Mouse (Mus musculus) heart, embryonic 15.5 days (tissue): Measurements from ENCODE around the gene Sh2b1. TPM values are rescaled to one million over a fixed set of nuclear protein-coding genes. Genes with fewer than 3 reads are reported as not detected.

Experiments used
- ATAC-seq: fragments of 200-750 bp; cut with Nextera tagmentation; replicated peaks from 2 replicates; pipeline ENCODE4 v1.8.0; 2017; ENCODE audit warnings: low read depth, moderate TSS enrichment; ENCODE audit not compliant: insufficient number of reproducible peaks, insufficient read depth, low FRiP score
- H3K27ac ChIP-seq: fragments of 300-500 bp; sonication (generic); 2 replicates; pipeline ENCODE4 v1.5.1; 2015; ENCODE audit warnings: mild to moderate bottlenecking, inconsistent platforms
- H3K27me3 ChIP-seq: fragments of 300-500 bp; sonication (generic); 2 replicates; pipeline ENCODE4 v1.6.1; 2015; ENCODE audit warnings: inconsistent platforms
- H3K36me3 ChIP-seq: fragments of 300-500 bp; sonication (generic); 2 replicates; pipeline ENCODE4 v1.6.1; 2015; ENCODE audit warnings: mild to moderate bottlenecking, inconsistent platforms
- H3K4me1 ChIP-seq: fragments of 300-500 bp; sonication (generic); replicated peaks from 2 replicates; pipeline ENCODE4 v1.6.1; 2015; ENCODE audit warnings: inconsistent platforms
- H3K4me2 ChIP-seq: fragments of 300-500 bp; sonication (generic); 2 replicates; pipeline ENCODE4 v1.6.1; 2015; ENCODE audit warnings: inconsistent platforms, mild to moderate bottlenecking, moderate library complexity
- H3K4me3 ChIP-seq: fragments of 300-500 bp; sonication (generic); 2 replicates; pipeline ENCODE4 v1.5.1; 2015; ENCODE audit warnings: mild to moderate bottlenecking, inconsistent platforms
- H3K9ac ChIP-seq: fragments of 300-500 bp; sonication (generic); 2 replicates; pipeline ENCODE4 v1.6.1; 2015; ENCODE audit warnings: mild to moderate bottlenecking, inconsistent platforms
- H3K9me3 ChIP-seq: fragments of 300-500 bp; sonication (generic); replicated peaks from 2 replicates; pipeline ENCODE4 v1.6.1; 2016; ENCODE audit warnings: inconsistent platforms
- whole genome bisulfite sequencing: fragments of 180-500 bp; shearing (Covaris S2); methylation state at CpG from one replicate; pipeline ENCODE4 v1.1.7; 2015; ENCODE audit warnings: mixed read lengths; 5-methylcytosine and 5-hydroxymethylcytosine counted together
- polyA plus RNA-seq: library from polyadenylated mRNA; unstranded; fragments of >200 nt; fragmentation: Nextera tagmentation; extraction: Ambion mirVana; gene quantifications from 2 replicates; pipeline ENCODE4 v1.2.1, GENCODE M21; 2015

The Sh2b1 gene
- polyA plus RNA-seq, 1 experiment from 2014 or later = 37.1 TPM

DNA sequence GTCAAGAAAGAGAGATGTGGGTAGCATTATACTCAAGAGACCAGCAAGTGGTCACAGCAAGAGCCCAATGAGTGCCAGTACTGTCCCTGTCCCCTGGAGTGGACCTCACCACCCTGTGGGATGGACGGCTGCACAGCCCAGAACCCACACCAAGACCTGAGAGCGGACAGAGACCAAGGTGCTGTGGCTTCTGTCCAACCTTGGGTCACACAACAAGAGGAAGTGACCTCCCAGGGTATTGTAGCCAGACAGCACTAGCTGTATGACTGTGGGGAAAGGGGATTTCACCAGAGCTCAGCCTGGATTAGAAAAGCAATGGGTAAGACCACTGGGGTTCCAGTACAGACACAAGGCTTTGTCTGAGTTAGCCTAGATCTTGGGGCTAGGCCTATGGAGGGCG lies 23.0 kb downstream of the Sh2b1 start:
- Histone ChIP-seq H3K4me2 (no peak overlapping the region), H3K27me3 (no peaks in the 10 kb centered on the region; the same call in 1 of the 2 replicates), H3K9ac (no peak overlapping the region), H3K9me3 (no peaks in the 10 kb centered on the region), H3K27ac (no peak overlapping the region), H3K4me3 (no peak overlapping the region), H3K4me1 (no peaks in the 10 kb centered on the region), H3K36me3 (0 out of 2 replicates have a peak, but pooled peaks cover 6% of the 10 kb centered on the region)
- 88% methylated on average over 3 of the region's 3 CpGs for WGBS
- no peak for ATAC-seq

- Histone ChIP-seq H3K4me1 (no peaks in the 10 kb centered on the region), H3K36me3 (peaks cover 16% of the 10 kb centered on the region; the same call in 1 of the 2 replicates), H3K27ac (no peak overlapping the region), H3K4me2 (no peak overlapping the region), H3K9me3 (no peaks in the 10 kb centered on the region), H3K9ac (no peak overlapping the region), H3K4me3 (no peak overlapping the region), H3K27me3 (no peaks in the 10 kb centered on the region; the same call in 1 of the 2 replicates)
- ATAC-seq = no peak
- 87% methylated on average over 6 of the region's 6 CpGs for WGBS
Observed at GRCm38 (mm10) chr7:126450641-126451040, 24.6 kb downstream of the Sh2b1 start.

GRCm38 (mm10) chr7:126449991-126450390 lies 25.2 kb downstream of the Sh2b1 start:
- 81% methylated on average over 18 of the region's 18 CpGs for WGBS
- Histone ChIP-seq H3K4me3 (no peak overlapping the region), H3K4me1 (no peaks in the 10 kb centered on the region), H3K9me3 (no peaks in the 10 kb centered on the region), H3K27me3 (no peaks in the 10 kb centered on the region; the same call in 1 of the 2 replicates), H3K4me2 (no peak overlapping the region), H3K9ac (no peak overlapping the region), H3K27ac (no peak overlapping the region), H3K36me3 (peaks cover 22% of the 10 kb centered on the region; the same call in 1 of the 2 replicates)
- ATAC-seq = no peak

DNA sequence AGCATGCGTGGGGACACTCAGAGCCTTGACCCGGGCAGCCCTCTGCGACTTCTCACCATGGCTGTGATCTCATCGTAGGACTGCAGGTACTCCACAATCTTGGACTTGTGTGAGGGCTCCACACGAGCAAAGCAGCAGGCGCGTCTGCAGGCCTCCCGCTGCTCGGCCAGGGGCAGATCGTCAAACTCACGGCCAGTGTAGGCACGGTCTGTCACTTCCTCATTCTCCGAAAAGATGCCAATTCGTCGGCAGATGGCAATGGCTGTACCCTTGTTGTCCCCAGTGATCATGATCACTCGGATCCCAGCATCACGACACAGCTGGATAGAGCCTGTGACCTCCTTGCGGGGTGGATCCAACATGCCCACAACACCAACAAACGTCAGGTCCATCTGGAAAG lies 26.7 kb downstream of the Sh2b1 start:
- Histone ChIP-seq H3K9ac (no peak overlapping the region), H3K9me3 (no peaks in the 10 kb centered on the region), H3K4me2 (no peak overlapping the region), H3K27me3 (no peaks in the 10 kb centered on the region; the same call in 1 of the 2 replicates), H3K4me1 (no peaks in the 10 kb centered on the region), H3K27ac (no peak overlapping the region), H3K4me3 (no peak overlapping the region), H3K36me3 (peaks cover 34% of the 10 kb centered on the region; the same call in 1 of the 2 replicates)
- no peak for ATAC-seq
- 89% methylated on average over 19 of the region's 19 CpGs for WGBS

DNA sequence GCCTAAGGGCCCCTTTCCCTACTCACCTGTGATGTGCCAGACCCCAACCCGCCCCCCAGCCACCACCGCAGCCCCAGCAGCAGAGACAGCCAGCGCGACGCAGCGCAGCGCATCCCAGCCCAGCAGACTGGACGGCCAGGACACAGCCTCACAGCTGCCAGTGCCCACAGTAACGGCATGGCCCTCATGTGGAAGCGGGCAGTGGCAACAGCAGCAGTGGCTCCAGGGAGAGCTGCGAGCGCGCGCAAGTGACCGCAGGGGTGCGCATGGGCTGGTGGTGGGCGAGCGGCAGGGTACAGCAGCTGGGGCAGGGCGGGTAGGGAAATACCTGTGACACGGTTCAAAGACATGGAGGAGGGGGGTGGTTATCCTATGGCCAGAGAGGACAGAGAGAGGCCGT lies 29.0 kb downstream of the Sh2b1 start:
- no peak overlapping the region for H3K9ac ChIP-seq
- H3K4me3 ChIP-seq = no peak overlapping the region
- WGBS = 86% methylated on average over 21 of the region's 21 CpGs
- no peak overlapping the region for H3K4me2 ChIP-seq
- H3K27me3 ChIP-seq = no peaks in the 10 kb centered on the region
- no peak for ATAC-seq
- no peaks in the 10 kb centered on the region for H3K9me3 ChIP-seq
- no peaks in the 10 kb centered on the region for H3K4me1 ChIP-seq
- no peak overlapping the region for H3K27ac ChIP-seq
- H3K36me3 ChIP-seq = peaks cover 34% of the 10 kb centered on the region

GRCm38 (mm10) chr7:126445104-126445815 lies 30.0 kb downstream of the Sh2b1 start:
- H3K9me3 ChIP-seq = no peaks in the 10 kb centered on the region
- H3K4me2 ChIP-seq = no peak overlapping the region
- H3K4me3 ChIP-seq = no peak overlapping the region
- ATAC-seq = no peak
- no peaks in the 10 kb centered on the region for H3K27me3 ChIP-seq
- peaks cover 35% of the 10 kb centered on the region for H3K36me3 ChIP-seq
- H3K9ac ChIP-seq = no peak overlapping the region
- WGBS = 90% methylated on average over 15 of the region's 15 CpGs
- H3K4me1 ChIP-seq = no peaks in the 10 kb centered on the region
- H3K27ac ChIP-seq = no peak overlapping the region

- Histone ChIP-seq H3K9me3 (no peaks in the 10 kb centered on the region), H3K4me2 (no peak overlapping the region), H3K27ac (no peak overlapping the region), H3K4me3 (no peak overlapping the region), H3K36me3 (peaks cover 40% of the 10 kb centered on the region), H3K4me1 (no peaks in the 10 kb centered on the region), H3K9ac (no peak overlapping the region), H3K27me3 (no peaks in the 10 kb centered on the region)
- no peak for ATAC-seq
- WGBS = 92% methylated on average over 9 of the region's 9 CpGs
Observed at GRCm38 (mm10) chr7:126444536-126444935, 30.7 kb downstream of the Sh2b1 start.

GRCm38 (mm10) chr7:126443997-126444396 lies 31.2 kb downstream of the Sh2b1 start:
- H3K36me3 ChIP-seq = peaks cover 40% of the 10 kb centered on the region
- no peaks in the 10 kb centered on the region for H3K27me3 ChIP-seq
- H3K27ac ChIP-seq = no peak overlapping the region
- H3K4me3 ChIP-seq = no peak overlapping the region
- no peaks in the 10 kb centered on the region for H3K9me3 ChIP-seq
- WGBS = 91% methylated on average over 10 of the region's 10 CpGs
- no peak for ATAC-seq
- no peaks in the 10 kb centered on the region for H3K4me1 ChIP-seq
- H3K4me2 ChIP-seq = no peak overlapping the region
- H3K9ac ChIP-seq = no peak overlapping the region

DNA sequence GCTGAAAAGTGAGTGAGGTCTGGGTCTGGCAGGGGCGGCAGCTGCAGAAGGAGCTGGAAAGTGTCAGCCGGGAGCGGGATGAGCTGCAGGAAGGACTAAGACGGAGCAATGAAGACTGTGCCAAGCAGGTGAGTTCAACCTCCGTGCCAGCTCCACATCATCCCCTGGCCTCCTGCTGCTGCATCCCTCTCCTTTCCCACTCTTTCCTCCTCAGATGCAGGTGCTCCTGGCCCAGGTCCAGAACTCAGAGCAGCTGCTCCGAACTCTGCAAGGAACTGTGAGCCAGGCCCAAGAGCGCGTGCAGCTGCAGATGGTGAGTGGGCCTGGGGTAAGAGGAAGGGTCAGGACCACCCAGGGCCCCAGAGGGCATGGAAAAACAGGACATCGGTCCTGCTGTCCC lies 35.1 kb downstream of the Sh2b1 start:
- Histone ChIP-seq H3K27ac (no peak overlapping the region), H3K4me3 (no peak overlapping the region), H3K36me3 (peaks cover 25% of the 10 kb centered on the region), H3K27me3 (no peaks in the 10 kb centered on the region), H3K9ac (no peak overlapping the region), H3K4me2 (no peak overlapping the region), H3K9me3 (no peaks in the 10 kb centered on the region), H3K4me1 (no peaks in the 10 kb centered on the region)
- 79% methylated on average over 9 of the region's 9 CpGs for WGBS
- no peak for ATAC-seq

- 16% methylated on average over 8 of the region's 8 CpGs for WGBS
- no peak overlapping the region for H3K9ac ChIP-seq
- no peak; the same call in 1 of the 2 replicates for ATAC-seq
Observed at GRCm38 (mm10) chr7:126436851-126437250, 38.4 kb downstream of the Sh2b1 start.

DNA sequence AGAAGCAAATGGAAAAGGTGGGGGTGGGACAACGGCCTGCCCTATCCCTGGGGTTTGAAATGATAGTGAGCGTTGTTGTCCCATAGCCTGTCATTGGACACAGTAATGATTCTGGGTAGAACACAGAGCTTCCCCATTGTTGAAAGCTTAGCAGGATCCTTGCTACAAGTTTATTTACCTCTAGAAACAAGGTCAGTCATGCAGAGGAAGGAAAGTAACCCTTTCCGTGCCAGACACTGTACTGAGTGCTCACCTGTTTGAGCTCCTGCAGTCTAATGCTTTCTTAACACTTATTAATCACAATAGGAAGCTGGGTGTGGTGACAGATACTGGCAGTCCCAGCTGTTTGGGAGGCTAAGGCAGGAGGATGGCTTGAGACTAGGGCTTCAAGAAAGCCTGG lies 39.4 kb downstream of the Sh2b1 start:
- ATAC-seq = no peak
- Histone ChIP-seq H3K27me3 (no peaks in the 10 kb centered on the region), H3K9ac (no peak overlapping the region), H3K36me3 (peaks cover 37% of the 10 kb centered on the region), H3K4me2 (no peak overlapping the region), H3K4me1 (no peaks in the 10 kb centered on the region), H3K9me3 (no peaks in the 10 kb centered on the region), H3K27ac (no peak overlapping the region), H3K4me3 (no peak overlapping the region)
- WGBS = 80% methylated on average over 3 of the region's 3 CpGs

More at GRCm38 (mm10) chr7:126436851-126437250, 38.4 kb downstream of the Sh2b1 start:
- Histone ChIP-seq H3K4me3 (no peak overlapping the region), H3K9me3 (no peaks in the 10 kb centered on the region), H3K4me2 (no peak overlapping the region), H3K4me1 (no peaks in the 10 kb centered on the region), H3K36me3 (peaks cover 32% of the 10 kb centered on the region), H3K27me3 (no peaks in the 10 kb centered on the region), H3K27ac (no peak overlapping the region)

DNA sequence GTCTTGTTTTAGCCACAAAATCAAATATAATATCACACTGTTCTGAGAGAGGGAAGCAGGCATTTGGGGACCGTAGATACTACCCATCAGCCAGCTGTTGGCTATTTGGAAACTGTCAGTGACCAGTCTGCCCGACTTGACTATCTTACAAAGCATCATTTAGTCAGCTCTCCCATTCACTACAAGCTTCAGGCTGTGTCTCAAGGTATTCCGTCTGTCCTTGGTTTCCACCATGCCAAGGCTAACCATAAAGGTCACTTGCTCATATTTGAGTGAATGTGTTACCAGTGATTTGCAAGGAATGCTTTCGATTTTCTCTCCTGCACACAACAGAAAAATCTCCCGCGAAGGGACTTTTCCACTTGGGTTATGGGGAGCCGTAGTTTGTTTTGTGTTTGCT lies 40.5 kb downstream of the Sh2b1 start:
- Histone ChIP-seq H3K27ac (no peak overlapping the region), H3K4me1 (peaks cover 5% of the 10 kb centered on the region), H3K4me2 (no peak overlapping the region), H3K36me3 (peaks cover 31% of the 10 kb centered on the region), H3K27me3 (no peaks in the 10 kb centered on the region), H3K9me3 (no peaks in the 10 kb centered on the region), H3K4me3 (no peak overlapping the region), H3K9ac (no peak overlapping the region)
- 78% methylated on average over 7 of the region's 7 CpGs for WGBS
- ATAC-seq = no peak
